Comparison of ENCODE assay signal across 21 mouse cellular contexts in the genomic region with DNA sequence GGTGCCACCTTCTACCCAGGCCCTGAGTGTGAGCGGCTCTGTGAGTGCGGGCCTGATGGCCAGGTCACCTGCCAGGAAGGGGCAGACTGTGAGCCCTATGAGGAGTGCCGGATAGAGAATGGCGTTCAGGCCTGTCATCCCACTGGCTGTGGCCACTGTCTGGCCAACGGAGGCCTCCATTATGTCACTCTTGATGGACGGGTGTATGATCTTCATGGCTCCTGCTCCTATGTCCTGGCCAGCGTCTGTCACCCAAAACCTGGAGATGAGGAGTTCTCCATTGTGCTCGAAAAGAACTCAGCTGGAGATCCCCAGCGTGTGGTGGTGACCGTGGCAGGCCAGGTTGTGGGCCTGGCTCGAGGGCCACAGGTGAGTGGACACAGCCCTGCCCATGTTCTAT. TPM values are rescaled to one million over a fixed set of nuclear protein-coding genes. Genes with fewer than 3 reads are reported as not detected.
DNase-seq lines count a peak whose midpoint lies in the region; ATAC-seq and TF ChIP-seq lines count a peak whose summit lies in the region.
"Had no signal": no experiment of that assay in that cellular context is flagged by ENCODE, and none has a peak within 500 bp of the region (broad histone marks: within the 10 kb centered on the region; RNA-seq: fewer than 3 reads in every experiment).

No protein-coding gene starts in this region.

- H3K9me3 ChIP-seq in heart, embryonic 10.5 days = no peaks in the 10 kb centered on the region
- no peaks in the 10 kb centered on the region for H3K9me3 ChIP-seq in stomach, embryonic 14.5 days (ENCODE audit: control insufficient read depth, low read depth, low read length)
- no peaks in the 10 kb centered on the region for H3K9me3 ChIP-seq in stomach, postnatal 0 days (ENCODE audit: control insufficient read depth, low read length)
- H3K9me3 ChIP-seq: G1E had no signal

- H3K4me2 ChIP-seq in stomach, embryonic 14.5 days (replicated peaks; ENCODE audit: low read depth, low read length) = no peak overlapping the region
- no peak overlapping the region for H3K4me2 ChIP-seq in stomach, postnatal 0 days (replicated peaks; ENCODE audit: low read depth)

- H3K36me3 ChIP-seq in heart, embryonic 10.5 days = no peaks in the 10 kb centered on the region
- H3K36me3 ChIP-seq in stomach, embryonic 14.5 days (ENCODE audit: control insufficient read depth, insufficient read depth, low read length) = no peaks in the 10 kb centered on the region
- no peaks in the 10 kb centered on the region for H3K36me3 ChIP-seq in stomach, postnatal 0 days (ENCODE audit: control insufficient read depth, insufficient read depth, low read length)
- H3K36me3 ChIP-seq: G1E had no signal

- WGBS in heart, embryonic 10.5 days = 82% methylated on average over 11 of the region's 11 CpGs
- 89% methylated on average over 11 of the region's 11 CpGs for WGBS in stomach, embryonic 14.5 days
- WGBS in stomach, postnatal 0 days = 93% methylated on average over 11 of the region's 11 CpGs

- 0 out of 2 replicates have a peak, but pooled peaks have one; percentile 20 for ATAC-seq in stomach, embryonic 14.5 days (ENCODE audit: insufficient number of reproducible peaks, insufficient read depth, low FRiP score, low read depth)
- no peak for ATAC-seq in stomach, postnatal 0 days (ENCODE audit: low FRiP score, low TSS enrichment)
- ATAC-seq: activated CD4-positive, CD25-positive, alpha-beta regulatory T cell, adult 4 months; CD4-positive, CD25-positive, alpha-beta regulatory T cell, adult 4 months; Patski had no signal

- H3K9ac ChIP-seq in stomach, embryonic 14.5 days (replicated peaks; ENCODE audit: low read depth, low read length) = no peak overlapping the region
- H3K9ac ChIP-seq in stomach, postnatal 0 days (ENCODE audit: low read length) = no peak overlapping the region

- H3K27me3 ChIP-seq in heart, embryonic 10.5 days (ENCODE audit: insufficient read depth, poor library complexity, severe bottlenecking) = peaks cover 30% of the 10 kb centered on the region
- H3K27me3 ChIP-seq in stomach, embryonic 14.5 days (ENCODE audit: control insufficient read depth, insufficient read depth, low read length) = no peaks in the 10 kb centered on the region
- H3K27me3 ChIP-seq in stomach, postnatal 0 days (ENCODE audit: control insufficient read depth, insufficient read depth, low read length) = no peaks in the 10 kb centered on the region

- peak; percentile 85 for DNase-seq in heart, adult 11 months
- DNase-seq in heart, embryonic 10.5 days (ENCODE audit: low spot score) = no peak
- no peak for DNase-seq in stomach, postnatal 0 days (ENCODE audit: low spot score)
- peak; percentile 30 for DNase-seq in testis, postnatal 10 days (ENCODE audit: low spot score)
- DNase-seq in testis, postnatal 14 days (ENCODE audit: low spot score) = no peak
- DNase-seq: adrenal gland, adult 2 months; adrenal gland, adult 8-10 months; adrenal gland, postnatal 10 days; adrenal gland, postnatal 14 days; adrenal gland, postnatal 25 days; adrenal gland, postnatal 36 days; B cell, adult 2 months; cerebellum, adult 11 months; cerebellum, adult 11-12 months; cerebellum, adult 18-20 months had no signal

- no peak overlapping the region for H3K27ac ChIP-seq in heart, embryonic 10.5 days
- no peak overlapping the region for H3K27ac ChIP-seq in stomach, embryonic 14.5 days (ENCODE audit: low read length)
- H3K27ac ChIP-seq in stomach, postnatal 0 days (replicated peaks) = no peak overlapping the region

- no peak for TF ChIP-seq EP300 in stomach, postnatal 0 days (optimal IDR thresholded peaks at IDR 0.05)

- H3K4me3 ChIP-seq in heart, embryonic 10.5 days = no peak overlapping the region
- H3K4me3 ChIP-seq in stomach, embryonic 14.5 days (ENCODE audit: low read depth, low read length) = no peak overlapping the region
- no peak overlapping the region for H3K4me3 ChIP-seq in stomach, postnatal 0 days (ENCODE audit: low read depth, low read length)

- H3K4me1 ChIP-seq in heart, embryonic 10.5 days = 0 out of 2 replicates have a peak, but pooled peaks cover 5% of the 10 kb centered on the region
- H3K4me1 ChIP-seq in stomach, embryonic 14.5 days (ENCODE audit: control insufficient read depth, insufficient read depth, low read length) = no peaks in the 10 kb centered on the region
- H3K4me1 ChIP-seq in stomach, postnatal 0 days (replicated peaks; ENCODE audit: control insufficient read depth, insufficient read depth) = no peaks in the 10 kb centered on the region

- TF ChIP-seq CTCF in stomach, postnatal 0 days (IDR thresholded peaks at IDR 0.05; ENCODE audit: low read depth) = no peak

RNA-seq across cellular contexts. Expression of a gene that starts 23.0 kb away (rescaled TPM):
- 0.05 and 0.06 TPM in 2 replicates for polyA plus RNA-seq in heart, embryonic 10.5 days (2016; fragmentation: Nextera tagmentation; extraction: Ambion mirVana)
- polyA plus RNA-seq in stomach, embryonic 14.5 days (2014; fragmentation: Nextera tagmentation; extraction: Ambion mirVana) = 0.07 TPM in 1 of 2 replicates, not detected in the other
- 0.08 and 0.12 TPM in 2 replicates for polyA plus RNA-seq in stomach, postnatal 0 days (2015; fragmentation: Nextera tagmentation; extraction: Ambion mirVana)
- polyA plus RNA-seq: activated CD4-positive, CD25-positive, alpha-beta regulatory T cell, adult 4 months; adrenal gland, adult 2 months; CD4-positive, CD25-positive, alpha-beta regulatory T cell, adult 4 months; G1E had no signal

RNA-seq across cellular contexts. Expression of a gene that starts 35.2 kb away (rescaled TPM):
- 0.41 TPM in 1 of 2 replicates, not detected in the other for polyA plus RNA-seq in heart, embryonic 10.5 days (2016; fragmentation: Nextera tagmentation; extraction: Ambion mirVana)
- 14.4 and 19.0 TPM in 2 replicates for polyA plus RNA-seq in stomach, embryonic 14.5 days (2014; fragmentation: Nextera tagmentation; extraction: Ambion mirVana)
- polyA plus RNA-seq in stomach, postnatal 0 days (2015; fragmentation: Nextera tagmentation; extraction: Ambion mirVana) = 17.1 and 32.2 TPM in 2 replicates
- polyA plus RNA-seq: C2C12; CD4-positive, CD25-positive, alpha-beta regulatory T cell, adult 4 months; G1E had no signal

RNA-seq across cellular contexts. Expression of a gene that starts 56.3 kb away (rescaled TPM):
- polyA plus RNA-seq in heart, embryonic 10.5 days (2016; fragmentation: Nextera tagmentation; extraction: Ambion mirVana) = 315 and 364 TPM in 2 replicates
- 276 and 283 TPM in 2 replicates for polyA plus RNA-seq in stomach, embryonic 14.5 days (2014; fragmentation: Nextera tagmentation; extraction: Ambion mirVana)
- polyA plus RNA-seq in stomach, postnatal 0 days (2015; fragmentation: Nextera tagmentation; extraction: Ambion mirVana) = 167 and 173 TPM in 2 replicates

Comparison
In these comparisons a context has a peak if more than half of its experiments do, and no peak if none do; other contexts are left out.
1. DNase-seq: peak in heart, adult 11 months (single experiment) and testis, postnatal 10 days (single experiment); none in heart, embryonic 10.5 days (single experiment), stomach, postnatal 0 days (single experiment) and testis, postnatal 14 days (single experiment).
2. RNA of a gene that starts 35.2 kb away (polyA plus RNA-seq): 17.1 to 32.2 TPM in stomach, postnatal 0 days and 14.4 to 19.0 TPM in stomach, embryonic 14.5 days; 0.41 TPM in heart, embryonic 10.5 days; every median in the first group is over 10 times any median in the second.